Mouse (Mus musculus): ENCODE measurements at regions not wholly inside any gene's neighbourhood (a gene's known extent, or its start where the extent isn't known, plus 50 kb on each side); places are given as distances from the start of the nearest gene placed in this dataset.

DNA sequence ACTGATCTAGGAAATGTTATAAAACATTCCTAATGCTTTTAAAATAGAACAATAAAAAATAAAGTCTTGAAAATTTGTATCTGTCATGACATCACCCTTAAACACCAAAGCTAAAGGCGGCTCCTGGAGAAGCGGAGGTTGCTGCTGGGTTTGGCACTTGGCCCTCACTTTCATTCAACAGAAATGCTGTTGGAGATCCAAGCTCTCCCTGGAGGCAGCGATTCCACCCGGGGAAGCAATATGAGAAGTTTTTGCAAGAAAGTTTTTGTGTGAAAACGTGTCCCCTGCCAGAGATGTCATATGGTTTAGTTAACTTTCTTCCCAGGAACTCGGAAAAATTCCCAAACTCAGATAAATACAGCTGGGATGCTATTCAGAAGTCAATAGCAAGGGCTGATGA is 51.5 kb upstream of the Map4k3 start:
- TF ChIP-seq CTCF (IDR thresholded peaks at IDR 0.05; ENCODE audit: control insufficient read depth, insufficient read depth, low read length) (no peak), POLR2A (IDR thresholded peaks at IDR 0.05; ENCODE audit: borderline replicate concordance, control insufficient read depth, low read depth, low read length) (no peak)
